Mouse (Mus musculus): ENCODE results near the gene Arl4d. TPM values are rescaled to one million over a fixed set of nuclear protein-coding genes. Genes with fewer than 3 reads are reported as not detected.

Gene Arl4d
- polyA plus RNA-seq, 1 experiment from 2014 or later: 40.5 TPM

GRCm38 (mm10) chr11:101671255-101671654, 5.9 kb downstream of the Arl4d start:
- Histone ChIP-seq H3K4me2 (ENCODE audit: low read length) (no peak overlapping the region), H3K9ac (ENCODE audit: low read length) (no peak overlapping the region), H3K27ac (ENCODE audit: low read depth, low read length) (no peak overlapping the region), H3K4me3 (ENCODE audit: low read depth, low read length) (no peak overlapping the region), H3K36me3 (ENCODE audit: control insufficient read depth, insufficient read depth, low read length) (no peaks in the 10 kb centered on the region), H3K27me3 (replicated peaks; ENCODE audit: control insufficient read depth, insufficient read depth, low read length) (no peaks in the 10 kb centered on the region), H3K4me1 (ENCODE audit: control insufficient read depth, insufficient read depth, low read length) (peaks cover 3% of the 10 kb centered on the region; the same call in 1 of the 2 replicates), H3K9me3 (replicated peaks; ENCODE audit: control insufficient read depth, low read length) (no peaks in the 10 kb centered on the region)
- 89% methylated on average over 4 of the region's 4 CpGs for WGBS
- DNase-seq (ENCODE audit: low spot score) (no peak), ATAC-seq (no peak)

GRCm38 (mm10) chr11:101673010-101673642, 7.8 kb downstream of the Arl4d start:
- Histone ChIP-seq H3K9ac (ENCODE audit: low read length) (no peak overlapping the region), H3K36me3 (ENCODE audit: control insufficient read depth, insufficient read depth, low read length) (no peaks in the 10 kb centered on the region), H3K4me1 (ENCODE audit: control insufficient read depth, insufficient read depth, low read length) (peaks cover 3% of the 10 kb centered on the region; the same call in 1 of the 2 replicates), H3K27ac (ENCODE audit: low read depth, low read length) (no peak overlapping the region; the same call in 1 of the 2 replicates), H3K9me3 (replicated peaks; ENCODE audit: control insufficient read depth, low read length) (no peaks in the 10 kb centered on the region), H3K4me2 (ENCODE audit: low read length) (no peak overlapping the region), H3K27me3 (replicated peaks; ENCODE audit: control insufficient read depth, insufficient read depth, low read length) (no peaks in the 10 kb centered on the region), H3K4me3 (ENCODE audit: low read depth, low read length) (no peak overlapping the region)
- WGBS: 46% methylated on average over 16 of the region's 16 CpGs
- ATAC-seq (peak; percentile 48; the same call in 1 of the 2 replicates), DNase-seq (ENCODE audit: low spot score) (peak; percentile 44)

- ATAC-seq: no peak
- Histone ChIP-seq H3K4me1 (ENCODE audit: control insufficient read depth, insufficient read depth, low read length) (no peaks in the 10 kb centered on the region), H3K27ac (ENCODE audit: low read depth, low read length) (no peak overlapping the region), H3K36me3 (ENCODE audit: control insufficient read depth, insufficient read depth, low read length) (no peaks in the 10 kb centered on the region), H3K27me3 (replicated peaks; ENCODE audit: control insufficient read depth, insufficient read depth, low read length) (no peaks in the 10 kb centered on the region), H3K4me3 (ENCODE audit: low read depth, low read length) (no peak overlapping the region), H3K4me2 (ENCODE audit: low read length) (no peak overlapping the region), H3K9me3 (replicated peaks; ENCODE audit: control insufficient read depth, low read length) (no peaks in the 10 kb centered on the region), H3K9ac (ENCODE audit: low read length) (no peak overlapping the region)
- no peak for DNase-seq (ENCODE audit: low spot score)
- 92% methylated on average over 5 of the region's 5 CpGs for WGBS
Observed at GRCm38 (mm10) chr11:101674106-101674505, 8.8 kb downstream of the Arl4d start.

- Histone ChIP-seq H3K4me3 (ENCODE audit: low read depth, low read length) (no peak overlapping the region), H3K27me3 (replicated peaks; ENCODE audit: control insufficient read depth, insufficient read depth, low read length) (no peaks in the 10 kb centered on the region), H3K9ac (ENCODE audit: low read length) (no peak overlapping the region), H3K27ac (ENCODE audit: low read depth, low read length) (no peak overlapping the region), H3K9me3 (replicated peaks; ENCODE audit: control insufficient read depth, low read length) (no peaks in the 10 kb centered on the region), H3K36me3 (ENCODE audit: control insufficient read depth, insufficient read depth, low read length) (no peaks in the 10 kb centered on the region), H3K4me2 (ENCODE audit: low read length) (no peak overlapping the region), H3K4me1 (ENCODE audit: control insufficient read depth, insufficient read depth, low read length) (peaks cover under 1% of the 10 kb centered on the region; the same call in 1 of the 2 replicates)
- DNase-seq (ENCODE audit: low spot score) (no peak), ATAC-seq (no peak)
- 87% methylated on average over 4 of the region's 4 CpGs for WGBS
Observed at GRCm38 (mm10) chr11:101675349-101675748, 10.0 kb downstream of the Arl4d start.

GRCm38 (mm10) chr11:101677655-101678054, 12.3 kb downstream of the Arl4d start:
- Histone ChIP-seq H3K4me3 (ENCODE audit: low read depth, low read length) (no peak overlapping the region), H3K36me3 (ENCODE audit: control insufficient read depth, insufficient read depth, low read length) (no peaks in the 10 kb centered on the region), H3K4me1 (ENCODE audit: control insufficient read depth, insufficient read depth, low read length) (peaks cover 12% of the 10 kb centered on the region), H3K27me3 (replicated peaks; ENCODE audit: control insufficient read depth, insufficient read depth, low read length) (no peaks in the 10 kb centered on the region), H3K9me3 (replicated peaks; ENCODE audit: control insufficient read depth, low read length) (no peaks in the 10 kb centered on the region), H3K4me2 (ENCODE audit: low read length) (no peak overlapping the region), H3K9ac (ENCODE audit: low read length) (no peak overlapping the region), H3K27ac (ENCODE audit: low read depth, low read length) (no peak overlapping the region)
- no peak for DNase-seq (ENCODE audit: low spot score)
- ATAC-seq: no peak
- WGBS: 84% methylated on average over 12 of the region's 12 CpGs

GRCm38 (mm10) chr11:101678770-101679169, 13.4 kb downstream of the Arl4d start:
- Histone ChIP-seq H3K4me1 (ENCODE audit: control insufficient read depth, insufficient read depth, low read length) (peaks cover 12% of the 10 kb centered on the region), H3K9me3 (replicated peaks; ENCODE audit: control insufficient read depth, low read length) (no peaks in the 10 kb centered on the region), H3K36me3 (ENCODE audit: control insufficient read depth, insufficient read depth, low read length) (no peaks in the 10 kb centered on the region), H3K4me3 (ENCODE audit: low read depth, low read length) (no peak overlapping the region), H3K4me2 (ENCODE audit: low read length) (no peak overlapping the region), H3K9ac (ENCODE audit: low read length) (no peak overlapping the region), H3K27me3 (replicated peaks; ENCODE audit: control insufficient read depth, insufficient read depth, low read length) (no peaks in the 10 kb centered on the region), H3K27ac (ENCODE audit: low read depth, low read length) (no peak overlapping the region)
- ATAC-seq: no peak
- WGBS: 82% methylated on average over 5 of the region's 5 CpGs
- no peak for DNase-seq (ENCODE audit: low spot score)

- H3K9me3 ChIP-seq (replicated peaks; ENCODE audit: control insufficient read depth, low read length): no peaks in the 10 kb centered on the region
- no peak overlapping the region for H3K4me2 ChIP-seq (ENCODE audit: low read length)
- DNase-seq (ENCODE audit: low spot score) (no peak), ATAC-seq (no peak)
- no peak overlapping the region for H3K9ac ChIP-seq (ENCODE audit: low read length)
- H3K27ac ChIP-seq (ENCODE audit: low read depth, low read length): no peak overlapping the region
- no peaks in the 10 kb centered on the region for H3K36me3 ChIP-seq (ENCODE audit: control insufficient read depth, insufficient read depth, low read length)
- H3K27me3 ChIP-seq (replicated peaks; ENCODE audit: control insufficient read depth, insufficient read depth, low read length): no peaks in the 10 kb centered on the region
- peaks cover 12% of the 10 kb centered on the region for H3K4me1 ChIP-seq (ENCODE audit: control insufficient read depth, insufficient read depth, low read length)
- 58% methylated on average over 6 of the region's 7 CpGs for WGBS
- no peak overlapping the region for H3K4me3 ChIP-seq (ENCODE audit: low read depth, low read length)
Observed at GRCm38 (mm10) chr11:101679907-101680306, 14.6 kb downstream of the Arl4d start.

GRCm38 (mm10) chr11:101680634-101681325, 15.4 kb downstream of the Arl4d start:
- peak; percentile 84 for ATAC-seq
- Histone ChIP-seq H3K27me3 (replicated peaks; ENCODE audit: control insufficient read depth, insufficient read depth, low read length) (no peaks in the 10 kb centered on the region), H3K4me1 (ENCODE audit: control insufficient read depth, insufficient read depth, low read length) (peaks cover 12% of the 10 kb centered on the region), H3K4me2 (ENCODE audit: low read length) (no peak overlapping the region), H3K4me3 (ENCODE audit: low read depth, low read length) (no peak overlapping the region), H3K27ac (ENCODE audit: low read depth, low read length) (peak overlapping the region; percentile 60; the same call in 1 of the 2 replicates), H3K9ac (ENCODE audit: low read length) (no peak overlapping the region; the same call in 1 of the 2 replicates), H3K36me3 (ENCODE audit: control insufficient read depth, insufficient read depth, low read length) (no peaks in the 10 kb centered on the region), H3K9me3 (replicated peaks; ENCODE audit: control insufficient read depth, low read length) (no peaks in the 10 kb centered on the region)
- 20% methylated on average over 3 of the region's 3 CpGs for WGBS
- DNase-seq (ENCODE audit: low spot score): peak; percentile 72

GRCm38 (mm10) chr11:101681968-101682367, 16.6 kb downstream of the Arl4d start:
- Histone ChIP-seq H3K27me3 (replicated peaks; ENCODE audit: control insufficient read depth, insufficient read depth, low read length) (no peaks in the 10 kb centered on the region), H3K9ac (ENCODE audit: low read length) (no peak overlapping the region), H3K27ac (ENCODE audit: low read depth, low read length) (no peak overlapping the region), H3K4me1 (ENCODE audit: control insufficient read depth, insufficient read depth, low read length) (peaks cover 12% of the 10 kb centered on the region), H3K36me3 (ENCODE audit: control insufficient read depth, insufficient read depth, low read length) (no peaks in the 10 kb centered on the region), H3K4me2 (ENCODE audit: low read length) (no peak overlapping the region), H3K9me3 (replicated peaks; ENCODE audit: control insufficient read depth, low read length) (no peaks in the 10 kb centered on the region), H3K4me3 (ENCODE audit: low read depth, low read length) (no peak overlapping the region)
- ATAC-seq (no peak), DNase-seq (ENCODE audit: low spot score) (no peak)
- 83% methylated on average over 1 of the region's 1 CpGs for WGBS
